Mouse (Mus musculus): ENCODE data around the gene Plekhg5. TPM values are rescaled to one million over a fixed set of nuclear protein-coding genes. Genes with fewer than 3 reads are reported as not detected.

The Plekhg5 gene
- polyA plus RNA-seq, 1 experiment from 2014 or later, result 1.8 TPM

- DNase-seq (no peak), ATAC-seq (no peak)
- Histone ChIP-seq H3K36me3 (replicated peaks; ENCODE audit: insufficient read depth, low read length) (no peaks in the 10 kb centered on the region), H3K4me2 (ENCODE audit: low read depth, low read length) (peak overlapping the region; percentile 51), H3K4me3 (ENCODE audit: low read depth, low read length) (no peak overlapping the region), H3K4me1 (ENCODE audit: insufficient read depth) (peaks cover 25% of the 10 kb centered on the region), H3K9ac (replicated peaks) (no peak overlapping the region), H3K9me3 (ENCODE audit: low read length) (no peaks in the 10 kb centered on the region), H3K27ac (ENCODE audit: low read depth) (no peak overlapping the region), H3K27me3 (ENCODE audit: insufficient read depth, low read length) (peaks cover 98% of the 10 kb centered on the region)
- WGBS (ENCODE audit: insufficient replicate concordance), result 32% methylated on average over 13 of the region's 13 CpGs
- TF ChIP-seq CTCF (IDR thresholded peaks at IDR 0.05; ENCODE audit: low read depth) (no peak), EP300 (IDR thresholded peaks at IDR 0.05; ENCODE audit: low read depth) (no peak)
Observed at GRCm38 (mm10) chr4:152129395-152129930, 57.2 kb downstream of the Plekhg5 start.

GRCm38 (mm10) chr4:152130771-152131653, 58.7 kb downstream of the Plekhg5 start:
- Histone ChIP-seq H3K27me3 (ENCODE audit: insufficient read depth, low read length) (peaks cover 82% of the 10 kb centered on the region), H3K36me3 (replicated peaks; ENCODE audit: insufficient read depth, low read length) (no peaks in the 10 kb centered on the region), H3K9me3 (ENCODE audit: low read length) (no peaks in the 10 kb centered on the region), H3K4me3 (ENCODE audit: low read depth, low read length) (peak overlapping the region; percentile 33), H3K4me1 (ENCODE audit: insufficient read depth) (peaks cover 24% of the 10 kb centered on the region), H3K9ac (replicated peaks) (peak overlapping the region; percentile 34; the same call in 1 of the 2 replicates), H3K4me2 (ENCODE audit: low read depth, low read length) (peak overlapping the region; percentile 64), H3K27ac (ENCODE audit: low read depth) (no peak overlapping the region)
- DNase-seq, result peak; percentile 67
- TF ChIP-seq CTCF (IDR thresholded peaks at IDR 0.05; ENCODE audit: low read depth) (peak; percentile 57), EP300 (IDR thresholded peaks at IDR 0.05; ENCODE audit: low read depth) (no peak)
- ATAC-seq, result peak; percentile 76
- 2% methylated on average over 71 of the region's 85 CpGs for WGBS (ENCODE audit: insufficient replicate concordance)

DNA sequence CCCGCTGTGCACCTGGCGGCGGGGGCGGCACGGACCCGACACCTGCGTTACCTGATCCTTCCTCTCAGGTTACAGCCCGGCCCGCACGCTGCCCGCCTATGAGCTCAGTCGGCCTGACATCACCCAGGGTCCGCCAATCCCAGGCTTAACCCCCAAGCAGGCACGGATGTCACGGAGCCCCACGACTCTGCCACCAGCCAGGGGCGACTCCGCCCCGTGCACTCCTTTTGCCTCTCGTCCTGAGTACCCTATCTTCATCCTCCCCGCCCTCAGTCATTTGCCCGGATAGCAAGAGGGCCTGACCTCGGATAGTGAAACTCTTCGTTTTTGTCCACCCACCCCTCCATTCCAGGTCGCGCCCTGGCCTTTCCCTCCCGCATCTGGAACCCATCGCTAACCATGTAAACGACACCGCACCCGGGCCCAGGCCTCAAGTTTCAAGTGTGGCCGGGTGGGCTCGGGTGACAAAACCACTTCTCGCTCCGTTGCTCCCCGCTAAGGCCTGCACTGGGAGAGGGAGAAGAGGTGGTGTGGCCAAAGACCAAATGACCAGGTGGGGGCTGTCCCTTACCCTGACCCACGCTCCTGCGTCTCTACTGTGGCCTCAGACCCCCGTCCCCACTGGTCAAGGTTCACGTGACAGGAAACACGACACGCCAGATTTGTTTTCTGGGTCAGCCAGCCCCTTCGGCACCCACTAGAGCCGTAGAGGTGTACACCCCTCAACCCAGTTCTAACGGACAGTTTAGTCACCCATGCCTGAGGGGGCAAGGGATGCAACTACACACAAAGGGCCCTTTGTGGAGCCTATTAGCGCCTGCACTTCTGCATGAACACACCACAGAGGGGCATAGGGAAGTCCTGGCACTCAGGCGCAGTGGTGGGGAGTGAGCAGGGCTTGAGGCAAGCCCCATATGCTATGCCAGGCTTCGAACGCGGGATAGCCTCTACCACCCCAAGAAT, 59.8 kb downstream of the Plekhg5 start:
- Histone ChIP-seq H3K27ac (ENCODE audit: low read depth) (no peak overlapping the region), H3K4me1 (ENCODE audit: insufficient read depth) (peaks cover 22% of the 10 kb centered on the region), H3K9me3 (ENCODE audit: low read length) (no peaks in the 10 kb centered on the region), H3K36me3 (replicated peaks; ENCODE audit: insufficient read depth, low read length) (no peaks in the 10 kb centered on the region), H3K4me2 (ENCODE audit: low read depth, low read length) (peak overlapping the region; percentile 64), H3K4me3 (ENCODE audit: low read depth, low read length) (peak overlapping the region; percentile 33), H3K9ac (replicated peaks) (no peak overlapping the region), H3K27me3 (ENCODE audit: insufficient read depth, low read length) (peaks cover 71% of the 10 kb centered on the region)
- TF ChIP-seq EP300 (IDR thresholded peaks at IDR 0.05; ENCODE audit: low read depth), result no peak
- TF ChIP-seq CTCF (IDR thresholded peaks at IDR 0.05; ENCODE audit: low read depth), result no peak
- no peak for ATAC-seq
- WGBS (ENCODE audit: insufficient replicate concordance), result 8% methylated on average over 50 of the region's 50 CpGs
- DNase-seq, result no peak

GRCm38 (mm10) chr4:152132772-152133169, 60.5 kb downstream of the Plekhg5 start:
- Histone ChIP-seq H3K4me2 (ENCODE audit: low read depth, low read length) (no peak overlapping the region), H3K36me3 (replicated peaks; ENCODE audit: insufficient read depth, low read length) (no peaks in the 10 kb centered on the region), H3K4me1 (ENCODE audit: insufficient read depth) (peaks cover 22% of the 10 kb centered on the region), H3K27me3 (ENCODE audit: insufficient read depth, low read length) (peaks cover 65% of the 10 kb centered on the region), H3K9ac (replicated peaks) (no peak overlapping the region), H3K9me3 (ENCODE audit: low read length) (no peaks in the 10 kb centered on the region), H3K27ac (ENCODE audit: low read depth) (no peak overlapping the region), H3K4me3 (ENCODE audit: low read depth, low read length) (no peak overlapping the region)
- WGBS (ENCODE audit: insufficient replicate concordance), result 27% methylated on average over 10 of the region's 10 CpGs
- TF ChIP-seq EP300 (IDR thresholded peaks at IDR 0.05; ENCODE audit: low read depth) (no peak), CTCF (IDR thresholded peaks at IDR 0.05; ENCODE audit: low read depth) (no peak)
- no peak for DNase-seq
- no peak for ATAC-seq

- WGBS (ENCODE audit: insufficient replicate concordance), result 55% methylated on average over 5 of the region's 5 CpGs
- TF ChIP-seq EP300 (IDR thresholded peaks at IDR 0.05; ENCODE audit: low read depth), result no peak
- TF ChIP-seq CTCF (IDR thresholded peaks at IDR 0.05; ENCODE audit: low read depth), result no peak
- Histone ChIP-seq H3K9ac (replicated peaks) (no peak overlapping the region), H3K27ac (ENCODE audit: low read depth) (no peak overlapping the region), H3K9me3 (ENCODE audit: low read length) (no peaks in the 10 kb centered on the region), H3K36me3 (replicated peaks; ENCODE audit: insufficient read depth, low read length) (no peaks in the 10 kb centered on the region), H3K4me3 (ENCODE audit: low read depth, low read length) (no peak overlapping the region), H3K4me1 (ENCODE audit: insufficient read depth) (peaks cover 24% of the 10 kb centered on the region), H3K4me2 (ENCODE audit: low read depth, low read length) (no peak overlapping the region), H3K27me3 (ENCODE audit: insufficient read depth, low read length) (peaks cover 61% of the 10 kb centered on the region)
- ATAC-seq (no peak), DNase-seq (no peak)
Observed at GRCm38 (mm10) chr4:152133213-152133612, 60.9 kb downstream of the Plekhg5 start.

GRCm38 (mm10) chr4:152134507-152134906, 62.2 kb downstream of the Plekhg5 start:
- H3K9ac ChIP-seq (replicated peaks), result no peak overlapping the region
- no peak overlapping the region for H3K27ac ChIP-seq (ENCODE audit: low read depth)
- H3K4me3 ChIP-seq (ENCODE audit: low read depth, low read length), result no peak overlapping the region
- H3K9me3 ChIP-seq (ENCODE audit: low read length), result no peaks in the 10 kb centered on the region
- TF ChIP-seq EP300 (IDR thresholded peaks at IDR 0.05; ENCODE audit: low read depth) (no peak), CTCF (IDR thresholded peaks at IDR 0.05; ENCODE audit: low read depth) (peak; percentile 86)
- peaks cover 48% of the 10 kb centered on the region for H3K27me3 ChIP-seq (ENCODE audit: insufficient read depth, low read length)
- ATAC-seq, result no peak
- no peak overlapping the region for H3K4me2 ChIP-seq (ENCODE audit: low read depth, low read length)
- no peaks in the 10 kb centered on the region for H3K36me3 ChIP-seq (replicated peaks; ENCODE audit: insufficient read depth, low read length)
- DNase-seq, result peak; percentile 69
- H3K4me1 ChIP-seq (ENCODE audit: insufficient read depth), result peaks cover 20% of the 10 kb centered on the region

All from liver, postnatal 0 days (tissue).